Mouse (Mus musculus) liver, embryonic 14.5 days (tissue): Measurements from ENCODE around the gene Igf2. TPM values are rescaled to one million over a fixed set of nuclear protein-coding genes. Genes with fewer than 3 reads are reported as not detected.
A peak's percentile ranks its signal among the peaks of the same experiment; 100 is the strongest.

Source experiments
- ATAC-seq: fragments of 200-750 bp; cut with Nextera tagmentation; 2 replicates; pipeline ENCODE4 v1.8.0; 2017; ENCODE audit warnings: moderate number of reproducible peaks, mild to moderate bottlenecking, moderate library complexity; ENCODE audit not compliant: insufficient read depth
- DNase-seq, 3 experiments: peaks; one replicate each; pipeline ENCODE4 v3.0.0-alpha.2; 2012 to 2013; ENCODE audit warnings: low read depth in 3 of 3, low spot score in 3 of 3
- H3K27ac ChIP-seq: fragments of 300-500 bp; sonication (generic); 2 replicates; pipeline ENCODE4 v1.5.1; 2014; ENCODE audit warnings: moderate library complexity, mild to moderate bottlenecking, control low read depth, inconsistent platforms
- H3K27me3 ChIP-seq: fragments of 300-500 bp; sonication (generic); 2 replicates; pipeline ENCODE4 v1.6.1; 2014; ENCODE audit warnings: mild to moderate bottlenecking, low read length, moderate library complexity; ENCODE audit not compliant: control insufficient read depth, insufficient read depth
- H3K36me3 ChIP-seq: fragments of 300-500 bp; sonication (generic); replicated peaks from 2 replicates; pipeline ENCODE4 v1.6.1; 2014; ENCODE audit warnings: low read depth; ENCODE audit not compliant: control insufficient read depth, insufficient read depth
- H3K4me1 ChIP-seq, 2 experiments: fragments of 200-500 bp in 1 of 2; fragments of 300-500 bp in 1 of 2; sonication (generic) in 1 of 2; replicated peaks; 2 replicates each; pipeline ENCODE4 v1.6.1; 2012 to 2014; ENCODE audit warnings: antibody characterized with exemption in 1 of 2, inconsistent platforms in 1 of 2, low read length in 1 of 2; ENCODE audit not compliant: control insufficient read depth in 2 of 2, insufficient read depth in 2 of 2
- H3K4me2 ChIP-seq: fragments of 300-500 bp; sonication (generic); 2 replicates; pipeline ENCODE4 v1.6.1; 2014; ENCODE audit warnings: low read depth, mild to moderate bottlenecking, control low read depth, moderate library complexity
- H3K4me3 ChIP-seq, 2 experiments: fragments of 200-500 bp in 1 of 2; fragments of 300-500 bp in 1 of 2; sonication (generic) in 1 of 2; 2 replicates each; pipeline ENCODE4 v1.5.1; 2012 to 2014; ENCODE audit warnings: low read depth in 2 of 2, low read length in 2 of 2, mild to moderate bottlenecking in 2 of 2, control low read depth in 1 of 2, inconsistent platforms in 1 of 2, moderate library complexity in 1 of 2; ENCODE audit not compliant: insufficient read depth in 1 of 2
- H3K9ac ChIP-seq: fragments of 300-500 bp; sonication (generic); replicated peaks from 2 replicates; pipeline ENCODE4 v1.6.1; 2014; ENCODE audit warnings: mild to moderate bottlenecking, control low read depth, moderate library complexity
- H3K9me3 ChIP-seq: fragments of 300-500 bp; sonication (generic); 2 replicates; pipeline ENCODE4 v1.6.1; 2016; ENCODE audit warnings: low read length, mixed read lengths; ENCODE audit not compliant: control insufficient read depth
- CTCF ChIP-seq: IDR thresholded peaks from 2 replicates; pipeline ENCODE4 v1.5.1; 2016; ENCODE audit warnings: antibody characterized with exemption, low read depth, control low read depth
- EP300 ChIP-seq: IDR thresholded peaks from 2 replicates; pipeline ENCODE4 v1.6.1; 2016; ENCODE audit warnings: antibody characterized with exemption, low read depth
- whole genome bisulfite sequencing: fragments of 180-500 bp; shearing (Covaris S2); extraction: QIAGEN DNeasy Blood & Tissue Kit; methylation state at CpG from one replicate; pipeline ENCODE4 v1.1.7; 2014; ENCODE audit not compliant: insufficient replicate concordance; 5-methylcytosine and 5-hydroxymethylcytosine counted together
- microRNA counts: library from miRNA; unstranded; fragments of <30 nt; microRNA quantifications from one replicate; lab custom pipeline; 2016
- microRNA-seq: library from miRNA; unstranded; fragments of <30 nt; microRNA quantifications from one replicate; pipeline ENCODE4, GENCODE M21; 2016
- polyA plus RNA-seq, 2 experiments: library from polyadenylated mRNA; depleted of rRNA in 1 of 2; stranded (reverse) in 1 of 2; unstranded in 1 of 2; fragments of >200 nt; fragmentation: Nextera tagmentation in 1 of 2; extraction: Ambion mirVana in 1 of 2; gene quantifications; 2 replicates each; pipeline versions ENCODE4 v1.2.1 to v1.2.3; 2012 to 2014

Gene Igf2
- polyA plus RNA-seq, 2 experiments, result 416 to 904 TPM

DNA sequence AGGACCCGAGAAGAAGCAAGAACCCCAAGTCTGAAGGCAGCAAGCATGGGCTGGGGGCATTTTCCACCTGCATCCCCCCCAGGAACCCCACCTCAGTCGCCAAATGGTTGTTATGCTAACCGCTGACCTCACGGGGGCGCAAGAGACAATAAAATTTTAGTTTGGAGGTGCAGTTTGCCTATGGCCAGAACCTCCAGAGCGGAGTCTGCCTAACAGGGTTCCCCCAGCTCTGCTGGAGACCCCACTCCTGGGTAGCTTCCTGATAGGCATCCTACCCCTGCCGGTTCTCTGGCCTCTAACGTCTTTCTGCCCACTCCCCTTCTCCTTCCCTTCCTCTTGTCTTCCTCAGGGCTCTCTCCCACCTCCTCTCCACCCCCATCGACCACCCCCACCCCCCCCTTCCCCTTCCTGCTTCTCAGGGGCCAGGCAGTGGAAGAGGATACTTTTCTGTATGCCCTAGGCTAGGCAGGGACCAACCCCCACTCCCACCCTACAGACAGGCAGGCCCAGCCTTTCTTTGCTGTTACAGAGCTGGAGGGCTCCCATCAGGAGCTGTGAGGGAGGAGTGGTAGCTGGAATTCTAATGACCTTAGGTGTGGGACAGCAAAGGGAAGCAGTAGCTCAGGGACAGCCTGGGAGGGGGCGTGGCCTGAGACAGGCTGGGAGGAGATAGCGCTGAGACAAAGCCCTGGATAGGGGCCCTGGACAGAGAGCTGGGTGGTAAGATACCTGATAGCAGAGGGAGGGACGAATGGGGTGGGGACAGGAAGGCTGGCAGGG lies 55.8 kb downstream of the Igf2 start:
- ATAC-seq, result peak; percentile 97
- H3K27ac ChIP-seq, result no peak overlapping the region; the same call in 1 of the 2 replicates
- peak overlapping the region; percentile 46 for H3K4me2 ChIP-seq
- under 1% methylated on average over 12 of the region's 12 CpGs for WGBS
- H3K9me3 ChIP-seq, result no peaks in the 10 kb centered on the region
- no peaks in the 10 kb centered on the region for H3K27me3 ChIP-seq
- peak; percentile 58 to 71 (median 63) for DNase-seq
- no peak overlapping the region for H3K4me3 ChIP-seq
- H3K9ac ChIP-seq, result peak overlapping the region; percentile 25
- peaks cover 7 to 18% of the 10 kb centered on the region in 2 experiments for H3K4me1 ChIP-seq
- H3K36me3 ChIP-seq, result no peaks in the 10 kb centered on the region
- TF ChIP-seq EP300 (peak; percentile 35; the same call in 1 of the 2 replicates), CTCF (peak; percentile 76)

DNA sequence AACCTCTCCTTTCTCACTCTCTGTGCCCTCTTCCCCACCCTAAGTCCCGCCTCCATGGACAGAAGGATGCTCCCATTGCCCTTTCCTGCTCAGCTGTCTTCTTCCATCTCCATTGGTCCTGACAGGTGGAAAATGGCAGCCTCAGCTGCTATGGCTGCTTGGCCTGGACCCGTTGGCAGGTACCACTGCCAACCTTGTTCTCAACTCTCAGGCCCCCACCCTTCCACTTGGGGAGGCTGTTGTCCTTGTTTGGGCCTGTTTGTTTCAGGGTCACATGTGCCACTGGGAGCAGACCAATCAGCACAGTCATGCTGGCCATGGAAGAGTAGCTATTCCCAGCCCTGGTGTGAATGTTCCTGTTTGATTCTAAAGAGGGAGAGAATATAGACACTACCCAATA lies 65.7 kb downstream of the Igf2 start:
- DNase-seq (no peak), ATAC-seq (no peak)
- Histone ChIP-seq H3K27ac (no peak overlapping the region), H3K27me3 (no peaks in the 10 kb centered on the region), H3K4me3 (no peak overlapping the region), H3K9me3 (no peaks in the 10 kb centered on the region), H3K4me1 (no peaks in the 10 kb centered on the region), H3K9ac (no peak overlapping the region), H3K36me3 (no peaks in the 10 kb centered on the region), H3K4me2 (no peak overlapping the region)
- TF ChIP-seq EP300 (no peak), CTCF (no peak)
- WGBS, result 57% methylated on average over 2 of the region's 2 CpGs

MicroRNA genes within 50 kb of the gene (microRNA counts, 519-probe panel; counts per million panel counts)
- 69.9 counts per million for microRNA mmu-miR-483 (lab: Ali Mortazavi, UCI)

Small RNA genes lying within 50 kb of the gene (microRNA-seq; reads per million reads assigned to microRNA genes)
- gene Mir483, result 5,183 reads per million, percentile 87 among the genes with 10 or more reads in this experiment

Other genes starting within 250 kb of the Igf2 start
- gene Syt8, start 232.0 kb downstream of the Igf2 start, polyA plus RNA-seq (2012; rRNA removed), result 0.03 and 0.57 TPM in 2 replicates
- not detected in 2 replicates for gene Syt8, start 232.0 kb downstream of the Igf2 start, polyA plus RNA-seq (2014; fragmentation: Nextera tagmentation; extraction: Ambion mirVana)
- gene Tnni2, start 225.0 kb downstream of the Igf2 start, polyA plus RNA-seq (2012; rRNA removed), result 1.7 and 2.1 TPM in 2 replicates
- gene Tnni2, start 225.0 kb downstream of the Igf2 start, polyA plus RNA-seq (2014; fragmentation: Nextera tagmentation; extraction: Ambion mirVana), result 2.1 and 2.2 TPM in 2 replicates
- 13.3 TPM in 2 replicates for gene Lsp1, start 206.0 kb downstream of the Igf2 start, polyA plus RNA-seq (2012; rRNA removed)
- gene Lsp1, start 206.0 kb downstream of the Igf2 start, polyA plus RNA-seq (2014; fragmentation: Nextera tagmentation; extraction: Ambion mirVana), result 13.2 and 15.2 TPM in 2 replicates
- 0.10 and 0.15 TPM in 2 replicates for gene Tnnt3, start 168.0 kb downstream of the Igf2 start, polyA plus RNA-seq (2012; rRNA removed)
- gene Tnnt3, start 168.0 kb downstream of the Igf2 start, polyA plus RNA-seq (2014; fragmentation: Nextera tagmentation; extraction: Ambion mirVana), result 0.17 TPM in 1 of 2 replicates, not detected in the other
- gene Mrpl23, start 134.1 kb downstream of the Igf2 start, polyA plus RNA-seq (2012; rRNA removed), result 24.4 and 45.9 TPM in 2 replicates
- 11.1 and 14.4 TPM in 2 replicates for gene Mrpl23, start 134.1 kb downstream of the Igf2 start, polyA plus RNA-seq (2014; fragmentation: Nextera tagmentation; extraction: Ambion mirVana)
- gene Gm49394, start 3.1 kb upstream of the Igf2 start, polyA plus RNA-seq (2012; rRNA removed), result 0.02 and 0.06 TPM in 2 replicates
- gene Gm49394, start 3.1 kb upstream of the Igf2 start, polyA plus RNA-seq (2014; fragmentation: Nextera tagmentation; extraction: Ambion mirVana), result not detected in 2 replicates
- gene Ins2, start 76.6 kb upstream of the Igf2 start, polyA plus RNA-seq (2012; rRNA removed), result 0.13 and 0.39 TPM in 2 replicates
- gene Ins2, start 76.6 kb upstream of the Igf2 start, polyA plus RNA-seq (2014; fragmentation: Nextera tagmentation; extraction: Ambion mirVana), result 0.83 TPM in 1 of 2 replicates, not detected in the other